Comparison of ENCODE assay signal across 10 mouse cellular contexts in genomic region chr11:113101534-113101933, GRCm38 (mm10).
DNase-seq lines count a peak whose midpoint lies in the region; ATAC-seq lines count a peak whose summit lies in the region.
"Had no signal": no experiment of that assay in that cellular context is flagged by ENCODE, and none has a peak within 500 bp of the region (broad histone marks: within the 10 kb centered on the region; RNA-seq: fewer than 3 reads in every experiment).

No protein-coding gene starts in this region.

- no peaks in the 10 kb centered on the region for H3K36me3 ChIP-seq in hindbrain, embryonic 13.5 days
- no peaks in the 10 kb centered on the region for H3K36me3 ChIP-seq in hindbrain, embryonic 12.5 days
- H3K36me3 ChIP-seq in heart, embryonic 16.5 days (ENCODE audit: control insufficient read depth, insufficient read depth), result no peaks in the 10 kb centered on the region
- no peaks in the 10 kb centered on the region for H3K36me3 ChIP-seq in midbrain, embryonic 14.5 days (ENCODE audit: control insufficient read depth, insufficient read depth, low read length)

- ATAC-seq in hindbrain, embryonic 13.5 days (ENCODE audit: low FRiP score), result no peak
- ATAC-seq in hindbrain, embryonic 12.5 days (ENCODE audit: low FRiP score), result no peak
- 0 out of 2 replicates have a peak, but pooled peaks have one; percentile 21 for ATAC-seq in heart, embryonic 16.5 days (replicated peaks; ENCODE audit: extremely low read depth, insufficient read depth, low FRiP score)
- ATAC-seq in midbrain, embryonic 14.5 days (ENCODE audit: low FRiP score, low TSS enrichment), result no peak

- no peaks in the 10 kb centered on the region for H3K9me3 ChIP-seq in hindbrain, embryonic 13.5 days
- no peaks in the 10 kb centered on the region for H3K9me3 ChIP-seq in hindbrain, embryonic 12.5 days (replicated peaks)
- no peaks in the 10 kb centered on the region for H3K9me3 ChIP-seq in heart, embryonic 16.5 days (replicated peaks; ENCODE audit: control insufficient read depth, low read length)
- no peaks in the 10 kb centered on the region for H3K9me3 ChIP-seq in midbrain, embryonic 14.5 days (ENCODE audit: control insufficient read depth, low read length)

- H3K4me3 ChIP-seq in hindbrain, embryonic 13.5 days, result no peak overlapping the region
- H3K4me3 ChIP-seq in hindbrain, embryonic 12.5 days, result no peak overlapping the region
- peak overlapping the region; percentile 3; the same call in 1 of the 2 replicates for H3K4me3 ChIP-seq in heart, embryonic 16.5 days (ENCODE audit: low read length)
- no peak overlapping the region for H3K4me3 ChIP-seq in midbrain, embryonic 14.5 days (replicated peaks; ENCODE audit: low read depth, low read length)
- H3K4me3 ChIP-seq: left cerebral cortex, adult 2 months had no signal

- 0 out of 2 replicates have a peak overlapping the region, but pooled peaks have one; percentile 26 for H3K27ac ChIP-seq in hindbrain, embryonic 13.5 days
- no peak overlapping the region for H3K27ac ChIP-seq in hindbrain, embryonic 12.5 days
- H3K27ac ChIP-seq in heart, embryonic 16.5 days (ENCODE audit: low read length), result no peak overlapping the region
- no peak overlapping the region for H3K27ac ChIP-seq in midbrain, embryonic 14.5 days (replicated peaks; ENCODE audit: low read depth, low read length)
- H3K27ac ChIP-seq: left cerebral cortex, adult 2 months had no signal

- DNase-seq in kidney, postnatal 4 days, result peak; percentile 53 to 69
- no peak for DNase-seq in midbrain, embryonic 14.5 days
- no peak for DNase-seq in gastrocnemius, adult 8-10 months (ENCODE audit: low spot score in 2 of 2)
- no peak for DNase-seq in spleen, postnatal 4 days (ENCODE audit: low spot score in 2 of 2)
- DNase-seq in layer of hippocampus, postnatal 25 days (ENCODE audit: extremely low spot score in 1 of 2, low spot score in 1 of 2), result no peak
- DNase-seq: cerebellum, postnatal 10 days had no signal

- no peaks in the 10 kb centered on the region for H3K27me3 ChIP-seq in hindbrain, embryonic 13.5 days
- no peaks in the 10 kb centered on the region for H3K27me3 ChIP-seq in hindbrain, embryonic 12.5 days
- no peaks in the 10 kb centered on the region for H3K27me3 ChIP-seq in heart, embryonic 16.5 days (ENCODE audit: control insufficient read depth, insufficient read depth, low read length)
- H3K27me3 ChIP-seq in midbrain, embryonic 14.5 days (ENCODE audit: control insufficient read depth, insufficient read depth, low read length), result no peaks in the 10 kb centered on the region

- H3K4me1 ChIP-seq in hindbrain, embryonic 13.5 days (replicated peaks), result peaks cover 48% of the 10 kb centered on the region
- H3K4me1 ChIP-seq in hindbrain, embryonic 12.5 days, result peaks cover 41% of the 10 kb centered on the region
- H3K4me1 ChIP-seq in heart, embryonic 16.5 days (ENCODE audit: control insufficient read depth, insufficient read depth, low read length), result 0 out of 2 replicates have a peak, but pooled peaks cover 2% of the 10 kb centered on the region
- peaks cover 14% of the 10 kb centered on the region; the same call in 1 of the 2 replicates for H3K4me1 ChIP-seq in midbrain, embryonic 14.5 days (ENCODE audit: control insufficient read depth, insufficient read depth, low read length)

- 0 out of 2 replicates have a peak overlapping the region, but pooled peaks have one; percentile 6 for H3K4me2 ChIP-seq in hindbrain, embryonic 13.5 days
- no peak overlapping the region for H3K4me2 ChIP-seq in hindbrain, embryonic 12.5 days (replicated peaks)
- peak overlapping the region; percentile 39 for H3K4me2 ChIP-seq in heart, embryonic 16.5 days (ENCODE audit: low read depth, low read length)
- H3K4me2 ChIP-seq in midbrain, embryonic 14.5 days (ENCODE audit: low read length), result 0 out of 2 replicates have a peak overlapping the region, but pooled peaks have one; percentile 6

- WGBS in hindbrain, embryonic 13.5 days, result 59% methylated on average over 11 of the region's 11 CpGs
- 59% methylated on average over 11 of the region's 11 CpGs for WGBS in hindbrain, embryonic 12.5 days
- 44% methylated on average over 11 of the region's 11 CpGs for WGBS in heart, embryonic 16.5 days
- WGBS in midbrain, embryonic 14.5 days, result 33% methylated on average over 11 of the region's 11 CpGs

- H3K9ac ChIP-seq in hindbrain, embryonic 13.5 days, result no peak overlapping the region
- H3K9ac ChIP-seq in hindbrain, embryonic 12.5 days, result no peak overlapping the region
- H3K9ac ChIP-seq in heart, embryonic 16.5 days (ENCODE audit: low read length), result no peak overlapping the region
- no peak overlapping the region for H3K9ac ChIP-seq in midbrain, embryonic 14.5 days (replicated peaks; ENCODE audit: low read length)

Comparison
In these comparisons a context has a peak if more than half of its experiments do, and no peak if none do; other contexts are left out.
1. DNase-seq: peak in kidney, postnatal 4 days (2 of 2); none in midbrain, embryonic 14.5 days (single experiment), gastrocnemius, adult 8-10 months (0 of 2), spleen, postnatal 4 days (0 of 2) and layer of hippocampus, postnatal 25 days (0 of 2).